Mouse (Mus musculus): ENCODE measurements at regions not wholly inside any gene's neighbourhood (a gene's known extent, or its start where the extent isn't known, plus 50 kb on each side); places are given as distances from the start of the nearest gene placed in this dataset.
"Not testable (repeated sequence)": the region's sequence is repeated elsewhere in the genome, so short reads cannot be mapped to it uniquely, and the experiment has no call there.

DNA sequence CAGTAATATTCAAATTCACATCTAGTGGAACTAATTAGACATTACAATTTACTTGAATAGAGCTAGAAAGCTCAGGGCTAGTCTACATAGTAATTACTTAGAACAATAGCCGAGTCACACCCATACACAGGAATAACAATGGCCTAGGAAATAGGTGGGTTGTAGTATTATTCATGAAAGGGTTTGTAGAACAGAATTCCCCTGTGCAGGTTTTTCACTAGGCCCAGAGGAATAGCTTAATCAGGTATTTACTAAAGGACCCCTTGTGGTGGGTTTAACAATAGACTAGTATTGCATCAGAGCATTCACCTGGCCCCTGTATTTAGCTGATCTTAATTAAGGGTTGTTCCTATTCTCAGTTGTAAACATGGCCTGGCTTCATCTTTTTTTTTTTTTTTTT is 297.9 kb downstream of the Lrrc3b start:
- not testable (repeated sequence) for H3K9me3 ChIP-seq (replicated peaks); H3K4me1 ChIP-seq; H3K27me3 ChIP-seq; H3K36me3 ChIP-seq; ATAC-seq (ENCODE audit: low FRiP score); H3K9ac ChIP-seq; H3K4me2 ChIP-seq (replicated peaks); H3K27ac ChIP-seq; H3K4me3 ChIP-seq
- 87% methylated on average over 1 of the region's 1 CpGs for WGBS

- H3K4me3 ChIP-seq = no peak overlapping the region
- no peak overlapping the region for H3K27ac ChIP-seq
- no peak overlapping the region for H3K9ac ChIP-seq
- no peak for ATAC-seq (ENCODE audit: low FRiP score)
- H3K9me3 ChIP-seq (replicated peaks) = no peaks in the 10 kb centered on the region
- no peaks in the 10 kb centered on the region for H3K4me1 ChIP-seq
- no peak overlapping the region for H3K4me2 ChIP-seq (replicated peaks)
- H3K36me3 ChIP-seq = no peaks in the 10 kb centered on the region
- 96% methylated on average over 1 of the region's 1 CpGs for WGBS
- H3K27me3 ChIP-seq = no peaks in the 10 kb centered on the region
Observed at GRCm38 (mm10) chr14:15142839-15143238, 295.9 kb downstream of the Lrrc3b start.

GRCm38 (mm10) chr14:15148516-15148915 is 290.3 kb downstream of the Lrrc3b start:
- Histone ChIP-seq H3K4me3 (no peak overlapping the region), H3K4me2 (replicated peaks) (no peak overlapping the region), H3K4me1 (no peaks in the 10 kb centered on the region), H3K36me3 (no peaks in the 10 kb centered on the region), H3K27me3 (no peaks in the 10 kb centered on the region), H3K9me3 (replicated peaks) (no peaks in the 10 kb centered on the region), H3K9ac (no peak overlapping the region), H3K27ac (no peak overlapping the region)
- WGBS = 91% methylated on average over 1 of the region's 1 CpGs
- ATAC-seq (ENCODE audit: low FRiP score) = no peak

Measured in hindbrain, embryonic 12.5 days (tissue).